Mouse (Mus musculus) left cerebral cortex, adult 9 months (tissue): Measurements from ENCODE around the gene Ints3.

ENCODE experiments used
- DNase-seq, 2 experiments: peaks; one replicate each; pipeline ENCODE4 v3.0.0; 2022; ENCODE audit warnings: low spot score in 2 of 2

Ints3 gene

GRCm38 (mm10) chr3:90391004-90391403, 42.4 kb downstream of the Ints3 start:
- DNase-seq = no peak

- no peak for DNase-seq
These were observed 43.6 kb downstream of the Ints3 start, which contains the start of gene Slc27a3 for GRCm38 (mm10) chr3:90389511-90390490. Gene Slc27a3, minus strand, starts transcription at chr3:90389938.

GRCm38 (mm10) chr3:90388726-90389510, 44.5 kb downstream of the Ints3 start:
- DNase-seq = no peak

- no peak for DNase-seq
These were observed 45.2 kb downstream of the Ints3 start for GRCm38 (mm10) chr3:90388192-90388591.

- peak in 1 of 2 experiments; percentile 33 for DNase-seq
These were observed 45.9 kb downstream of the Ints3 start for GRCm38 (mm10) chr3:90387483-90387882.

- DNase-seq = no peak
These were observed 46.6 kb downstream of the Ints3 start for GRCm38 (mm10) chr3:90386817-90387216.

GRCm38 (mm10) chr3:90384851-90385375, 48.5 kb downstream of the Ints3 start:
- DNase-seq = no peak

- DNase-seq = no peak
These were observed 49.7 kb downstream of the Ints3 start for GRCm38 (mm10) chr3:90383690-90384089.

- DNase-seq = no peak
These were observed 51.7 kb downstream of the Ints3 start for GRCm38 (mm10) chr3:90381727-90382126.

- no peak for DNase-seq
These were observed 54.9 kb downstream of the Ints3 start for GRCm38 (mm10) chr3:90378496-90378895.

- no peak for DNase-seq
These were observed 57.2 kb downstream of the Ints3 start for GRCm38 (mm10) chr3:90376247-90376585.

GRCm38 (mm10) chr3:90375562-90376246, 57.7 kb downstream of the Ints3 start:
- no peak for DNase-seq

GRCm38 (mm10) chr3:90374368-90374767, 59.1 kb downstream of the Ints3 start:
- DNase-seq = no peak

- DNase-seq = peak in 1 of 2 experiments; percentile 90
These were observed 59.9 kb downstream of the Ints3 start for GRCm38 (mm10) chr3:90373432-90374028.

GRCm38 (mm10) chr3:90372817-90373216, 60.6 kb downstream of the Ints3 start:
- no peak for DNase-seq

- DNase-seq = no peak
These were observed 61.6 kb downstream of the Ints3 start for GRCm38 (mm10) chr3:90371857-90372256.

- DNase-seq = peak; percentile 40 to 63
These were observed 64.4 kb downstream of the Ints3 start for GRCm38 (mm10) chr3:90369041-90369440.

- no peak for DNase-seq
These were observed 66.3 kb downstream of the Ints3 start for GRCm38 (mm10) chr3:90367001-90367632.

GRCm38 (mm10) chr3:90362346-90362745, 71.1 kb downstream of the Ints3 start:
- DNase-seq = no peak

- no peak for DNase-seq
These were observed 71.9 kb downstream of the Ints3 start for GRCm38 (mm10) chr3:90361476-90361875.

- DNase-seq = no peak
These were observed 74.2 kb downstream of the Ints3 start for GRCm38 (mm10) chr3:90359230-90359629.
